Mouse (Mus musculus) c-Kit-negative CD71-positive TER-119-positive erythroid progenitor cells, embryonic 14.5 days (primary cell): ENCODE data around the gene Ccdc33.

Experiments
- DNase-seq: peaks from one replicate; pipeline ENCODE4 v3.0.0-alpha.2; 2013; ENCODE audit warnings: low read depth, low spot score

Gene Ccdc33

GRCm38 (mm10) chr9:58048621-58049020 lies 70.0 kb downstream of the Ccdc33 start:
- no peak for DNase-seq

- DNase-seq: no peak
Measured at GRCm38 (mm10) chr9:58047061-58047460, 71.6 kb downstream of the Ccdc33 start.

GRCm38 (mm10) chr9:58045646-58046045 lies 73.0 kb downstream of the Ccdc33 start:
- no peak for DNase-seq

- DNase-seq: no peak
Measured at GRCm38 (mm10) chr9:58044828-58045227, 73.8 kb downstream of the Ccdc33 start.

- no peak for DNase-seq
Measured at GRCm38 (mm10) chr9:58043496-58044017, 75.1 kb downstream of the Ccdc33 start.

- no peak for DNase-seq
Measured at GRCm38 (mm10) chr9:58042391-58042790, 76.2 kb downstream of the Ccdc33 start.

GRCm38 (mm10) chr9:58040977-58041376 lies 77.6 kb downstream of the Ccdc33 start:
- DNase-seq: no peak

GRCm38 (mm10) chr9:58038500-58039168 lies 80.0 kb downstream of the Ccdc33 start:
- peak; percentile 11 for DNase-seq

- no peak for DNase-seq
Measured at GRCm38 (mm10) chr9:58036961-58037360, 81.7 kb downstream of the Ccdc33 start.

- no peak for DNase-seq
Measured at GRCm38 (mm10) chr9:58035951-58036698, 82.5 kb downstream of the Ccdc33 start.

GRCm38 (mm10) chr9:58035519-58035918 lies 83.1 kb downstream of the Ccdc33 start:
- no peak for DNase-seq

- DNase-seq: no peak
Measured at GRCm38 (mm10) chr9:58031895-58032294, 86.7 kb downstream of the Ccdc33 start.

GRCm38 (mm10) chr9:58029635-58030034 lies 89.0 kb downstream of the Ccdc33 start:
- DNase-seq: no peak

GRCm38 (mm10) chr9:58028841-58029240 lies 89.8 kb downstream of the Ccdc33 start:
- DNase-seq: no peak

- no peak for DNase-seq
Measured at GRCm38 (mm10) chr9:58027426-58028180, 91.0 kb downstream of the Ccdc33 start.

GRCm38 (mm10) chr9:58025995-58026394 lies 92.6 kb downstream of the Ccdc33 start:
- no peak for DNase-seq

- no peak for DNase-seq
Measured at GRCm38 (mm10) chr9:58018385-58018784, 100.2 kb downstream of the Ccdc33 start.

GRCm38 (mm10) chr9:58016962-58017361 lies 101.7 kb downstream of the Ccdc33 start:
- no peak for DNase-seq

GRCm38 (mm10) chr9:58015856-58016255 lies 102.8 kb downstream of the Ccdc33 start:
- DNase-seq: no peak

GRCm38 (mm10) chr9:58014393-58015160 lies 104.0 kb downstream of the Ccdc33 start:
- DNase-seq: no peak

GRCm38 (mm10) chr9:58012935-58013334 lies 105.7 kb downstream of the Ccdc33 start:
- no peak for DNase-seq
